Mouse (Mus musculus): ENCODE data around the gene Rhcg. TPM values are rescaled to one million over a fixed set of nuclear protein-coding genes. Genes with fewer than 3 reads are reported as not detected.

The Rhcg gene
- polyA plus RNA-seq, 1 experiment: 43.5 TPM

DNA sequence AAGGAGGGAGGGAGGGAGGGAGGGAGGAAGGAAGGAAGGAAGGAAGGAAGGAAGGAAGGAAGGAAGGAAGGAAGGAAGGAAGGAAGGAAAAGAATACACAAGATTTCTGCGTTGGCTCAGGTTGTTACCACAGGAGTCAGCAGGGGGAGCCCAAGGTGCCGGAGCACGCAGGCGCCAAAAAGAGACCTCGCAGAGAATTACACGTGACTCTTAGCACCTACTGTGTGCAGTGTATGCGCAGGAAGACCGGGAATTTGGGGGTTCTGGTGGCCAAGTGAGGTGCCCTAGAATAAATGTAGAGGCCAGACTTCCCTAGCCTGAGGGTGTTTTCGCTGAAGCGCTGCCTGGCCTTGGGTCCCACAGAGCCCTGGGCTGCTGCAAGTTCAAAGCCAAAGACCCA is 64.8 kb downstream of the Rhcg start:
- TF ChIP-seq POLR2A (IDR thresholded peaks at IDR 0.05; ENCODE audit: control insufficient read depth, low read depth, low read length) (no peak), CTCF (IDR thresholded peaks at IDR 0.05; ENCODE audit: control insufficient read depth, insufficient read depth, insufficient replicate concordance, low read depth, low read length) (peak; percentile 43; the same call in 1 of the 2 replicates)
- Histone ChIP-seq H3K36me3 (ENCODE audit: control insufficient read depth, insufficient read depth, low read length) (no peaks in the 10 kb centered on the region), H3K4me1 (ENCODE audit: control insufficient read depth, insufficient read depth, low read length) (no peaks in the 10 kb centered on the region), H3K4me3 (ENCODE audit: control insufficient read depth, low read depth, low read length) (no peak overlapping the region), H3K27me3 (ENCODE audit: control insufficient read depth, insufficient read depth, low read length) (no peaks in the 10 kb centered on the region), H3K27ac (ENCODE audit: control insufficient read depth, insufficient read depth, low read depth, low read length) (no peak overlapping the region)

DNA sequence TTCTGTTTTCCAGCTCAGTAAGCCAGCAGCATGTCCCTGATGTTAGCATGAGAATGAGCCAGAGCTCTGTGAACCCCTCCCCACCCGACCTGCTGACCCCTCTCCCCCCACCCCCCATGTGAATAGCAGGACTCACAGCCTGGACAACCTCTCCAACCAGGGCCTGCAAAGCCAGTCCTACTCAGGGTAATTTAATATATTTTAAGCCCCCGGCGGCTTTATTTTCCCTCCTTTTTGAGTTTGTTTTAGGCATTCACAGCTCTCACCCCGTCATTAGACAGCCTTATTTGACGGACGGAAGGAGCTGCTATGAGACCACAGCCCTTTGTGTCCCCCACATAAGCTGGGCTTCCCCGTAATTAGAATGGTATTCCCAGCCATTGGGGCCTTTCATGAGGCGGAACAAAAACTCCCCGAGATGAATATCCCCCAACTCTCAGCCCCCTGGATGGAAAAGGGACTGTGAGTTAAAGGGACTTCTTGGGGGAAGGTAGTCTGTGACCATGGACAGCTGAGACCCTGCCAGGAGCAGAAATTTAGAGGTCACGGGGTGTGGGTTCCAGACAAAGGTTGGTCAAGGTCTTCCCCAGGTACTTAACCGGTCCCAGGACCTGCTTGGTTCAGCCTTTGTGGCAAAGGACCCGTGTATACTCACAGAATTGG is 68.4 kb downstream of the Rhcg start:
- Histone ChIP-seq H3K4me3 (ENCODE audit: control insufficient read depth, low read depth, low read length) (no peak overlapping the region), H3K4me1 (ENCODE audit: control insufficient read depth, insufficient read depth, low read length) (peaks cover 2% of the 10 kb centered on the region; the same call in 1 of the 2 replicates), H3K36me3 (ENCODE audit: control insufficient read depth, insufficient read depth, low read length) (no peaks in the 10 kb centered on the region), H3K27ac (ENCODE audit: control insufficient read depth, insufficient read depth, low read depth, low read length) (no peak overlapping the region), H3K27me3 (ENCODE audit: control insufficient read depth, insufficient read depth, low read length) (no peaks in the 10 kb centered on the region)
- no peak for TF ChIP-seq POLR2A (IDR thresholded peaks at IDR 0.05; ENCODE audit: control insufficient read depth, low read depth, low read length)
- TF ChIP-seq CTCF (IDR thresholded peaks at IDR 0.05; ENCODE audit: control insufficient read depth, insufficient read depth, insufficient replicate concordance, low read depth, low read length): no peak

DNA sequence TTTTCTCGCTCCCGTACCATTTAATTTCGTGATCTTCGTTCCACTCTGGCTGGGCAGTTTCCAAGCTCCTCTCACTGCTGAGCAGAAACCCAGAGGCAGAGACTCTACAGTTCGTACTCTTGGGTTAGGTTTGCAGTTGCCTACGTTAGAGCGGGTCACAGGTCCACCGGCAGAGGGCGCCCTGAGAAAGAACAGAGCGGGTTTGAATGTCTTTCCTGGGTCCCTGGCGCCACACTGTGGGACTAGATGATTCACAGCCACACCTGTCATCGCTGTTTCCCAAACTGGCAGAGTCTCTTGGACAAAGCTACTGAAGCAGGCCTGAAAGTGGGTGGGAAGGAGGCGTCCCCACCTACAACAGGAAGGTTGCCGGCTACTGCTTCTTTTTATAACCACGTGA is 70.4 kb downstream of the Rhcg start:
- Histone ChIP-seq H3K4me3 (ENCODE audit: control insufficient read depth, low read depth, low read length) (no peak overlapping the region), H3K4me1 (ENCODE audit: control insufficient read depth, insufficient read depth, low read length) (peaks cover 7% of the 10 kb centered on the region), H3K36me3 (ENCODE audit: control insufficient read depth, insufficient read depth, low read length) (no peaks in the 10 kb centered on the region), H3K27ac (ENCODE audit: control insufficient read depth, insufficient read depth, low read depth, low read length) (no peak overlapping the region), H3K27me3 (ENCODE audit: control insufficient read depth, insufficient read depth, low read length) (no peaks in the 10 kb centered on the region)
- TF ChIP-seq POLR2A (IDR thresholded peaks at IDR 0.05; ENCODE audit: control insufficient read depth, low read depth, low read length) (no peak), CTCF (IDR thresholded peaks at IDR 0.05; ENCODE audit: control insufficient read depth, insufficient read depth, insufficient replicate concordance, low read depth, low read length) (peak; percentile 82)

- Histone ChIP-seq H3K4me3 (ENCODE audit: control insufficient read depth, low read depth, low read length) (no peak overlapping the region), H3K4me1 (ENCODE audit: control insufficient read depth, insufficient read depth, low read length) (peaks cover 7% of the 10 kb centered on the region), H3K36me3 (ENCODE audit: control insufficient read depth, insufficient read depth, low read length) (no peaks in the 10 kb centered on the region), H3K27me3 (ENCODE audit: control insufficient read depth, insufficient read depth, low read length) (no peaks in the 10 kb centered on the region), H3K27ac (ENCODE audit: control insufficient read depth, insufficient read depth, low read depth, low read length) (no peak overlapping the region)
- TF ChIP-seq POLR2A (IDR thresholded peaks at IDR 0.05; ENCODE audit: control insufficient read depth, low read depth, low read length) (no peak), CTCF (IDR thresholded peaks at IDR 0.05; ENCODE audit: control insufficient read depth, insufficient read depth, insufficient replicate concordance, low read depth, low read length) (no peak)
Measured at GRCm38 (mm10) chr7:79545066-79545400, 72.4 kb downstream of the Rhcg start.

- Histone ChIP-seq H3K36me3 (ENCODE audit: control insufficient read depth, insufficient read depth, low read length) (no peaks in the 10 kb centered on the region), H3K27ac (ENCODE audit: control insufficient read depth, insufficient read depth, low read depth, low read length) (no peak overlapping the region), H3K27me3 (ENCODE audit: control insufficient read depth, insufficient read depth, low read length) (no peaks in the 10 kb centered on the region), H3K4me1 (ENCODE audit: control insufficient read depth, insufficient read depth, low read length) (peaks cover 7% of the 10 kb centered on the region), H3K4me3 (ENCODE audit: control insufficient read depth, low read depth, low read length) (no peak overlapping the region)
- TF ChIP-seq CTCF (IDR thresholded peaks at IDR 0.05; ENCODE audit: control insufficient read depth, insufficient read depth, insufficient replicate concordance, low read depth, low read length) (no peak), POLR2A (IDR thresholded peaks at IDR 0.05; ENCODE audit: control insufficient read depth, low read depth, low read length) (no peak)
Measured at GRCm38 (mm10) chr7:79544281-79545065, 73.0 kb downstream of the Rhcg start.

Other genes with a start within 250 kb of the Rhcg start
- 0.71 and 1.6 TPM in 2 replicates for gene Rlbp1, start 230.6 kb downstream of the Rhcg start, polyA plus RNA-seq (2012; rRNA removed)
- 7.0 and 7.3 TPM in 2 replicates for gene Fanci, start 225.7 kb downstream of the Rhcg start, polyA plus RNA-seq (2012; rRNA removed)
- gene Polg, start 151.3 kb downstream of the Rhcg start, polyA plus RNA-seq (2012; rRNA removed): 74.5 and 78.3 TPM in 2 replicates
- 1.8 and 1.9 TPM in 2 replicates for gene Ticrr, start 42.5 kb upstream of the Rhcg start, polyA plus RNA-seq (2012; rRNA removed)
- 1.2 and 1.3 TPM in 2 replicates for gene Kif7, start 98.1 kb upstream of the Rhcg start, polyA plus RNA-seq (2012; rRNA removed)
- gene Plin1, start 115.2 kb upstream of the Rhcg start, polyA plus RNA-seq (2012; rRNA removed): 3.2 and 4.9 TPM in 2 replicates
- gene Pex11a, start 125.5 kb upstream of the Rhcg start, polyA plus RNA-seq (2012; rRNA removed): 35.3 and 37.8 TPM in 2 replicates
- gene Wdr93, start 125.5 kb upstream of the Rhcg start, polyA plus RNA-seq (2012; rRNA removed): 34.4 and 36.9 TPM in 2 replicates
- gene Mesp1, start 176.1 kb upstream of the Rhcg start, polyA plus RNA-seq (2012; rRNA removed): 101 and 134 TPM in 2 replicates
- 6.4 and 7.0 TPM in 2 replicates for gene Mesp2, start 193.1 kb upstream of the Rhcg start, polyA plus RNA-seq (2012; rRNA removed)
- 1.7 and 2.3 TPM in 2 replicates for gene Anpep, start 243.4 kb upstream of the Rhcg start, polyA plus RNA-seq (2012; rRNA removed)

All from testis, adult 2 months (tissue).